Mouse (Mus musculus) naive thymus-derived CD4-positive, alpha-beta T cell, adult 5 months (primary cell): ENCODE data around the gene Car12. TPM values are rescaled to one million over a fixed set of nuclear protein-coding genes. Genes with fewer than 3 reads are reported as not detected.

Source experiments
- polyA plus RNA-seq: library from polyadenylated mRNA; unstranded; fragments of 100-300 nt; shearing (Covaris generic); gene quantifications from one replicate; pipeline ENCODE4 v1.2.1, GENCODE M21; 2017

Car12 gene
- polyA plus RNA-seq = 2.4 TPM

DNA sequence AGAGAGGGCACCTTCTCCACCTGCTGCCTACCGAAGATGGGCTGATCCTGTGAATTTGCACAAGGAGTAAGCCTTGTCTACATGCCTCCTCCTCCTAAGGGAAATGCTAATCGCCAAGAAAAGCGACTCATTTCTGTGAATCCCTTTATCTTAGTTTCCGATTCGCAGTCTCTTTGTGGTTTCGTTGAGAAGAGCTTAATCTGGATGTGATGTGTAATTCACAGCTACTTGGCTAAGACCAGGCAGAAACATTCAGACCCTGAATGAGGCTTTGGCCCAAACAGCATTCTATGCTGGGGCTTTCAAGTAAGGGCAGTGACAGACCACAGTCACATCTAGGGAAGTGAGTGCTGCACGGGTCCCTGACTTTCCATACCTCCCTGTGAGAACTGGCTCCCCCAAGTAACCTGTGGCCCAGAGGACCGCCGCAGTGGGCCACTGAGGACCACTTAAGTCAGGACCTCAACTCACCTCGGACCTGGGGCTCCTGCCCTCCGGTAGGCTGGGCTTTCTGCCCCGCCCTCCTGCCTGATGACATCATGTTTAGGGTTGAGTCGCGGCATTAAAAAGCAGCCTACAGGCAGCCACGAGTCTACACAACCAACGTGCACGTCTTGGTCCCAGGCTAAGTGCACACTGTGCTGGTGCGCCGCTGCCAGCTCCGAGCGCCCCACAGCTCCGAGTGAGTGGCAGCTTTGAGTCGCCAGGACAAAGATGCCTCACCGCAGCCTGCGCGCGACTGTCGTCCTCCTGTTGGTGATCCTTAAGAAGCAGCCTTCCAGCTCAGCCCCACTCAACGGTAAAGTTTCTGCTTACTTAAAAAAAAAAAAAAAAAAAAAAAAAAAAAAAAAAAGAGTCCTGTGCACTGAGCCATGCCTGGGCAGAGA lies at the start of gene Car12:
Gene Car12 (plus strand): TSS at position 552 of the 887 bp plus-strand sequence.

DNA sequence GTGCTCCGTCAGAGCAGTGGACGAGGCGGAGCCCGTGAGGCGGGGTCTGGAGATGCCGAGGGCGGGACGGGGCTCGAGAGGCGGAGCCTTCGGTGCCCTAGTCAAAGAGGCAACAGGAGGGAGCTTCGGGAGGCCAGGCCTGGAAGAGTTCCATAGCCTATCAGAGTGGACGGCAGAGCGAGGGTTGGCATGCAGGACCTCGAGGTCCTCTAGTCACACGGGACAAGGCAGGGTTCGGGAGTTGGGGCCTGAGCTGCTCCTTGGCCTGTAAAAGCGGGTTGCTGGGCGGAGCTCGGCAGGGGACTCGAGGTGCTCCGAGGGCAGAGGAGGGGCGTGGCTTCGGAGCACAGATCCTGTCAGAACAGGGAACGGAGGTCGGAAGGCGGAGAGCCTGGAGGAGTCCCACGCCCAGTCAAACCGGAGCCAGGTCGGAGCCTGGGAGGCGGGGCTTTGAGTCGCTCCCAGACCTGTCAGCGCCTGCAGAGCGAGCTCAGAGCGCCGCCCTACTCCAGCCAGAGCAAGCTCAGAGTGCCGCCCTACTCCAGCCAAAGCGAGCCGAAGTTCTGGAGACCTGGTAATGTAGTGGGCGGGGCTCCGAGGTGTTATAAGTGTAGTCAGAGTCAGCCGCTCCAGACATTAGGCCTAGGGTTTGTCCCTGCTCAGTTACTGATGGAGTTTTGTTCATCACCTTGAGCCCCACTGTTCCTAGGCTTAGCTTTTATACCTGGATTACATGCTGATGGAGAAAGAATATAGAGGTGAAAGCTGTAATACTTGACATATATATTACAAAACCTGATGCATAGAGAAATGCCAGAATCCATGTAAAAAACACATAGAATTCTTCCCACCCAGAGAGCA lies 82.2 kb downstream of the Car12 start, which contains the start of gene Aph1b:
Gene Aph1b (minus strand): TSS at position 27 of the 861 bp plus-strand sequence.

DNA sequence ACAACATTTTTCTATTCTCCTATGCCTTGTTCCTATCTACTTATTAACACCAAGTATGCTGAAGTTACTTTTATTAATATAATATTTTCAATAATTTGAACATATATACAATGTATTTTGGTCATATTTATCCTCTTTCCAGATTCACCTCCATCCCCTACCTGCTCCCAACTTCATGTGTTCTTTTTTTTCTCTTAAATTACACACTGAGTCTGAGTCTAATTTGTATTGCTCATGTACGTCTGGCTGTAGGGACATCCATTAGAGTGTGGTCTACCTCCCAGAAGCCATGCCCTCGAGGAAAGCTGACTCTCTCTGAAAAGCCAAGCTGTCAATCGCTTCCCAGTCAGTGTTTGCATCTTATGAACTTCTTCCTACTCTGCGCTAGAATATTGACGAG lies 83.3 kb downstream of the Car12 start, which contains the start of gene Gm10647:
Gene Gm10647 (plus strand): TSS at position 301 of the 400 bp plus-strand sequence.

Other genes starting within 250 kb of the Car12 start
- 1.6 TPM for gene Fbxl22, start 199.1 kb upstream of the Car12 start, polyA plus RNA-seq
- 250 TPM for gene Usp3, start 120.5 kb upstream of the Car12 start, polyA plus RNA-seq
- 0.56 TPM for gene Aph1b, start 81.8 kb downstream of the Car12 start, polyA plus RNA-seq
- gene Gm10647, start 83.4 kb downstream of the Car12 start, polyA plus RNA-seq = not detected
- gene Aph1c, start 121.0 kb downstream of the Car12 start, polyA plus RNA-seq = 0.31 TPM
- gene Rab8b, start 206.0 kb downstream of the Car12 start, polyA plus RNA-seq = 55.6 TPM
- 60.5 TPM for gene Rps27l, start 232.4 kb downstream of the Car12 start, polyA plus RNA-seq